23 mouse cellular contexts compared by ENCODE assay signal in the genomic region with DNA sequence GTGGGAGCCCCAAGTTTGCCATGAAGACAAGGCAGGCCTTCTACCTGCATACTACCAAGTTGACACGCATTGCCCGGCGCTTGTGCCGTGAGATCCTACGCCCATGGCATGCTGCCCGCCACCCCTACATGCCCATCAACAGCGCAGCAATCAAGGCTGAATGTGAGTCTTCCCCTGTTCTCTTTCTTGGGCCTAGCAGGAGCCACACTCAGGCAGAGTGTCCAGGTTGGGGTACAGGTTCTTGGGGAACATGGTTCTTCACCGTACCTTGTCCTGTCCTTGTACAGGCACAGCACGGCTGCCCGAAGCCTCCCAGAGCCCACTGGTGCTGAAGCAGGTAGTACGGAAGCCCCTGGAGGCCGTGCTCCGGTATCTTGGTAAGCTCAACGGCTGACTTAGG. TPM values are rescaled to one million over a fixed set of nuclear protein-coding genes. Genes with fewer than 3 reads are reported as not detected.
DNase-seq lines count a peak whose midpoint lies in the region; ATAC-seq and TF ChIP-seq lines count a peak whose summit lies in the region.
"Had no signal": no experiment of that assay in that cellular context is flagged by ENCODE, and none has a peak within 500 bp of the region (broad histone marks: within the 10 kb centered on the region; RNA-seq: fewer than 3 reads in every experiment).

No protein-coding gene starts in this region.

- intact Hi-C loops in gastrocnemius, adult 2 months (cut with DNase I) = no loop called here

- no peaks in the 10 kb centered on the region for H3K9me3 ChIP-seq in heart, embryonic 11.5 days (replicated peaks; ENCODE audit: control insufficient read depth, low read length)
- no peaks in the 10 kb centered on the region for H3K9me3 ChIP-seq in heart, embryonic 15.5 days (replicated peaks)
- H3K9me3 ChIP-seq in heart, embryonic 16.5 days (replicated peaks; ENCODE audit: control insufficient read depth, low read length) = no peaks in the 10 kb centered on the region
- H3K9me3 ChIP-seq: embryonic facial prominence, embryonic 10.5 days; forebrain, embryonic 13.5 days; G1E; hindbrain, embryonic 13.5 days had no signal

- peak overlapping the region; percentile 68 for H3K27ac ChIP-seq in gastrocnemius, adult 2 months
- peak overlapping the region; percentile 96 for H3K27ac ChIP-seq in heart, embryonic 11.5 days (ENCODE audit: low read depth, low read length)
- peak overlapping the region; percentile 93 for H3K27ac ChIP-seq in heart, embryonic 15.5 days
- peak overlapping the region; percentile 98 for H3K27ac ChIP-seq in heart, embryonic 16.5 days (ENCODE audit: low read length)
- H3K27ac ChIP-seq: embryonic facial prominence, embryonic 10.5 days; forebrain, embryonic 13.5 days; hindbrain, embryonic 13.5 days; hindbrain, postnatal 0 days had no signal

- H3K36me3 ChIP-seq in heart, embryonic 11.5 days (ENCODE audit: control insufficient read depth, insufficient read depth, low read length) = peaks cover 72% of the 10 kb centered on the region
- H3K36me3 ChIP-seq in heart, embryonic 15.5 days = peaks cover 79% of the 10 kb centered on the region
- peaks cover 78% of the 10 kb centered on the region for H3K36me3 ChIP-seq in heart, embryonic 16.5 days (ENCODE audit: control insufficient read depth, insufficient read depth)

- WGBS in heart, embryonic 11.5 days (ENCODE audit: insufficient replicate concordance) = 93% methylated on average over 14 of the region's 14 CpGs
- WGBS in heart, embryonic 15.5 days = 93% methylated on average over 14 of the region's 14 CpGs
- 95% methylated on average over 14 of the region's 14 CpGs for WGBS in heart, embryonic 16.5 days

- no peak for ATAC-seq in heart, embryonic 11.5 days (replicated peaks; ENCODE audit: insufficient number of reproducible peaks, low FRiP score, low TSS enrichment)
- no peak for ATAC-seq in heart, embryonic 15.5 days (replicated peaks; ENCODE audit: insufficient number of reproducible peaks, insufficient read depth, low FRiP score, low read depth)
- no peak for ATAC-seq in heart, embryonic 16.5 days (replicated peaks; ENCODE audit: extremely low read depth, insufficient read depth, low FRiP score)
- ATAC-seq: CD4-positive, CD25-positive, alpha-beta regulatory T cell, adult 4 months; forebrain, embryonic 13.5 days; forebrain, postnatal 0 days; hindbrain, postnatal 0 days had no signal

- H3K27me3 ChIP-seq in heart, embryonic 11.5 days (ENCODE audit: control insufficient read depth, insufficient read depth, low read length) = no peaks in the 10 kb centered on the region
- H3K27me3 ChIP-seq in heart, embryonic 15.5 days = no peaks in the 10 kb centered on the region
- no peaks in the 10 kb centered on the region for H3K27me3 ChIP-seq in heart, embryonic 16.5 days (ENCODE audit: control insufficient read depth, insufficient read depth, low read length)
- H3K27me3 ChIP-seq: forebrain, embryonic 13.5 days; hindbrain, embryonic 13.5 days had no signal

- no peak overlapping the region for H3K4me2 ChIP-seq in heart, embryonic 11.5 days
- H3K4me2 ChIP-seq in heart, embryonic 15.5 days = no peak overlapping the region
- no peak overlapping the region for H3K4me2 ChIP-seq in heart, embryonic 16.5 days (ENCODE audit: low read depth, low read length)
- H3K4me2 ChIP-seq: forebrain, embryonic 13.5 days; hindbrain, embryonic 13.5 days had no signal

- no peak for DNase-seq in gastrocnemius, adult 2 months
- no peak for DNase-seq in gastrocnemius, postnatal 4 days (ENCODE audit: low spot score in 2 of 2)
- DNase-seq in heart, adult 9 months (ENCODE audit: low spot score in 2 of 2) = no peak
- no peak for DNase-seq in heart, postnatal 4 days
- DNase-seq in spleen, postnatal 36 days (ENCODE audit: low spot score in 2 of 2) = no peak
- DNase-seq: adrenal gland, adult 8-10 months; adrenal gland, postnatal 36 days; B cell, adult 2 months; cerebellum, adult 2 months; cerebellum, postnatal 10 days; forebrain, postnatal 0 days; gastrocnemius, postnatal 25 days; kidney, adult 11 months had no signal

- H3K4me3 ChIP-seq in gastrocnemius, adult 2 months = no peak overlapping the region
- H3K4me3 ChIP-seq in heart, embryonic 11.5 days (ENCODE audit: low read depth, low read length) = no peak overlapping the region
- no peak overlapping the region for H3K4me3 ChIP-seq in heart, embryonic 15.5 days
- no peak overlapping the region for H3K4me3 ChIP-seq in heart, embryonic 16.5 days (ENCODE audit: low read length)
- H3K4me3 ChIP-seq: embryonic facial prominence, embryonic 10.5 days; forebrain, embryonic 13.5 days; hindbrain, embryonic 13.5 days had no signal

- H3K9ac ChIP-seq in heart, embryonic 11.5 days (ENCODE audit: low read depth, low read length) = no peak overlapping the region
- no peak overlapping the region for H3K9ac ChIP-seq in heart, embryonic 15.5 days
- H3K9ac ChIP-seq in heart, embryonic 16.5 days (ENCODE audit: low read length) = 0 out of 2 replicates have a peak overlapping the region, but pooled peaks have one; percentile 11
- H3K9ac ChIP-seq: forebrain, embryonic 13.5 days; forebrain, postnatal 0 days; hindbrain, embryonic 13.5 days had no signal

- H3K4me1 ChIP-seq in heart, embryonic 11.5 days (ENCODE audit: control insufficient read depth, insufficient read depth, low read length) = peaks cover 47% of the 10 kb centered on the region
- peaks cover 50% of the 10 kb centered on the region for H3K4me1 ChIP-seq in heart, embryonic 15.5 days (replicated peaks)
- H3K4me1 ChIP-seq in heart, embryonic 16.5 days (ENCODE audit: control insufficient read depth, insufficient read depth, low read length) = peaks cover 42% of the 10 kb centered on the region
- H3K4me1 ChIP-seq: embryonic facial prominence, embryonic 10.5 days; forebrain, embryonic 13.5 days; hindbrain, embryonic 13.5 days had no signal

- no peak for TF ChIP-seq CTCF in gastrocnemius, adult 2 months (IDR thresholded peaks at IDR 0.05)

RNA-seq across cellular contexts. Expression of gene Crip2, which starts 8.4 kb away (rescaled TPM):
- 10 to 100 TPM; 32.4 to 41.1 TPM for total RNA-seq in gastrocnemius, adult 2 months (2021)
- 100 to 1,000 TPM; 141 to 153 TPM for total RNA-seq in gastrocnemius, postnatal 4 days (2021)
- polyA plus RNA-seq in heart, embryonic 11.5 days (2014; fragmentation: Nextera tagmentation; extraction: Ambion mirVana) = 1,118 and 1,169 TPM in 2 replicates
- 1,571 and 1,711 TPM in 2 replicates for polyA plus RNA-seq in heart, embryonic 15.5 days (2015; fragmentation: Nextera tagmentation; extraction: Ambion mirVana)
- total RNA-seq in heart, postnatal 4 days (2021) = 1,000 to 10,000 TPM; 1,189 to 1,285 TPM
- polyA plus RNA-seq in heart, embryonic 16.5 days (2015; fragmentation: Nextera tagmentation; extraction: Ambion mirVana) = 1,743 and 2,017 TPM in 2 replicates

RNA-seq across cellular contexts. Expression of gene Crip1, which starts 14.5 kb away (rescaled TPM):
- total RNA-seq in gastrocnemius, adult 2 months (2021) = 100 to 1,000 TPM in 1 of 2 experiments, 10 to 100 TPM in 1; 71.2 to 113 TPM
- total RNA-seq in gastrocnemius, postnatal 4 days (2021) = 100 to 1,000 TPM; 331 to 336 TPM
- polyA plus RNA-seq in heart, embryonic 11.5 days (2014; fragmentation: Nextera tagmentation; extraction: Ambion mirVana) = 525 and 533 TPM in 2 replicates
- polyA plus RNA-seq in heart, embryonic 15.5 days (2015; fragmentation: Nextera tagmentation; extraction: Ambion mirVana) = 646 and 685 TPM in 2 replicates
- total RNA-seq in heart, postnatal 4 days (2021) = 100 to 1,000 TPM; 301 to 312 TPM
- polyA plus RNA-seq in heart, embryonic 16.5 days (2015; fragmentation: Nextera tagmentation; extraction: Ambion mirVana) = 719 and 763 TPM in 2 replicates

RNA-seq across cellular contexts. Expression of gene Tedc1, which starts 24.6 kb away (rescaled TPM):
- total RNA-seq in gastrocnemius, adult 2 months (2021) = not detected
- 1 to 10 TPM; 6.4 TPM for total RNA-seq in gastrocnemius, postnatal 4 days (2021)
- 15.8 and 16.6 TPM in 2 replicates for polyA plus RNA-seq in heart, embryonic 11.5 days (2014; fragmentation: Nextera tagmentation; extraction: Ambion mirVana)
- polyA plus RNA-seq in heart, embryonic 15.5 days (2015; fragmentation: Nextera tagmentation; extraction: Ambion mirVana) = 15.4 and 31.7 TPM in 2 replicates
- total RNA-seq in heart, postnatal 4 days (2021) = 10 to 100 TPM in 1 of 2 experiments, 1 to 10 TPM in 1; 9.4 to 10.3 TPM
- polyA plus RNA-seq in heart, embryonic 16.5 days (2015; fragmentation: Nextera tagmentation; extraction: Ambion mirVana) = 25.0 and 28.1 TPM in 2 replicates
- total RNA-seq: gastrocnemius, adult 18-20 months had no signal

RNA-seq across cellular contexts. Expression of gene Mta1, which starts 33.5 kb away (rescaled TPM):
- total RNA-seq in gastrocnemius, adult 2 months (2021) = 10 to 100 TPM; 36.2 to 41.5 TPM
- 10 to 100 TPM; 68.8 to 71.8 TPM for total RNA-seq in gastrocnemius, postnatal 4 days (2021)
- polyA plus RNA-seq in heart, embryonic 11.5 days (2014; fragmentation: Nextera tagmentation; extraction: Ambion mirVana) = 12.3 and 14.7 TPM in 2 replicates
- 11.3 and 11.4 TPM in 2 replicates for polyA plus RNA-seq in heart, embryonic 15.5 days (2015; fragmentation: Nextera tagmentation; extraction: Ambion mirVana)
- total RNA-seq in heart, postnatal 4 days (2021) = 10 to 100 TPM; 55.2 to 61.3 TPM
- 10.8 and 12.1 TPM in 2 replicates for polyA plus RNA-seq in heart, embryonic 16.5 days (2015; fragmentation: Nextera tagmentation; extraction: Ambion mirVana)

RNA-seq across cellular contexts. Expression of gene Tmem121, which starts 54.1 kb away (rescaled TPM):
- total RNA-seq in gastrocnemius, adult 2 months (2021) = not detected
- total RNA-seq in gastrocnemius, postnatal 4 days (2021) = 1 to 10 TPM; 2.5 to 3.4 TPM
- 1.00 and 1.5 TPM in 2 replicates for polyA plus RNA-seq in heart, embryonic 11.5 days (2014; fragmentation: Nextera tagmentation; extraction: Ambion mirVana)
- 2.0 and 7.8 TPM in 2 replicates for polyA plus RNA-seq in heart, embryonic 15.5 days (2015; fragmentation: Nextera tagmentation; extraction: Ambion mirVana)
- 1 to 10 TPM; 1.4 to 1.5 TPM for total RNA-seq in heart, postnatal 4 days (2021)
- 5.5 and 7.8 TPM in 2 replicates for polyA plus RNA-seq in heart, embryonic 16.5 days (2015; fragmentation: Nextera tagmentation; extraction: Ambion mirVana)
- total RNA-seq: G1E had no signal
- polyA plus RNA-seq: CD4-positive, CD25-positive, alpha-beta regulatory T cell, adult 4 months; G1E had no signal

Comparison
In these comparisons a context has a peak if more than half of its experiments do, and no peak if none do; other contexts are left out.
1. RNA of gene Tedc1, which starts 24.6 kb away (total RNA-seq): 9.4 to 10.3 TPM in heart, postnatal 4 days and 6.4 TPM in gastrocnemius, postnatal 4 days; not detected in gastrocnemius, adult 2 months; every median in the first group is over 4 times any median in the second.
2. RNA of gene Crip2, which starts 8.4 kb away (total RNA-seq): 1,189 to 1,285 TPM in heart, postnatal 4 days; 141 to 153 TPM in gastrocnemius, postnatal 4 days and 32.4 to 41.1 TPM in gastrocnemius, adult 2 months; every median in the first group is over 4 times any median in the second.
3. Peak in every context shown above with its lines, with median percentiles within 50 percentile points of each other: H3K27ac ChIP-seq.